Mouse (Mus musculus) erythroblast, adult 5-6 weeks (primary cell): ENCODE results near the gene Ephb4. TPM values are rescaled to one million over a fixed set of nuclear protein-coding genes. Genes with fewer than 3 reads are reported as not detected.

Experiments
- ATAC-seq: replicated peaks from 2 replicates; pipeline ENCODE4 v1.8.0; 2016; ENCODE audit warnings: moderate number of reproducible peaks, mild to moderate bottlenecking, moderate TSS enrichment, inconsistent platforms; ENCODE audit not compliant: poor library complexity, low FRiP score, severe bottlenecking
- total RNA-seq, 2 experiments: library from RNA; stranded (forward) in 1 of 2; stranded (reverse) in 1 of 2; fragments of 150-400 nt in 1 of 2; fragments of 200-764, 138-1000 nt in 1 of 2; gene quantifications; 2 replicates each; pipeline versions ENCODE4 v1.2.3 to v1.2.4; 2015 to 2017; ENCODE audit warnings: low replicate concordance in 2 of 2

Ephb4 gene
- total RNA-seq, 2 experiments from 2014 or later = not detected

GRCm38 (mm10) chr5:137414253-137414652 is 64.3 kb downstream of the Ephb4 start:
- no peak for ATAC-seq

DNA sequence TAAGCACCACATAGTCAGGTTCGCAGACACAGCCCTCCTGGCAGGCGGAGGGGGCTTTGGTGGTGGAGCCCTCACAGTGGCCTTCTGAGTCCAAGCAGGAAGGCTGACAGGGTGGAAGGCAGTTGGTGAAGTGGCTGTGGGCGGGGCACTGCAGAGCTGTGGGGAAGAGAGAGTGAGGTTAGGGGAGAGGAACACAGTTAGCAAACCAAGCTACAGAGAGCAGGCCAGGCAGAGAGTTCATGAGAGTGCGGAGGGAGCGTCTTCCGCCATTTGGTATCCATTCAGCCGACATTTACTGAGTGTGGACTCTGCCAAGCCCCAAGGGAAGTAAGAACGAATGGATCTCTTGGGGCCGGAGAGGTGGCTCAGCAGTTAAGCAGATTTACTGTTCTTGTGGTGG is 69.2 kb downstream of the Ephb4 start:
- no peak for ATAC-seq

- ATAC-seq = no peak
Measured at GRCm38 (mm10) chr5:137419841-137420240, 69.9 kb downstream of the Ephb4 start.

DNA sequence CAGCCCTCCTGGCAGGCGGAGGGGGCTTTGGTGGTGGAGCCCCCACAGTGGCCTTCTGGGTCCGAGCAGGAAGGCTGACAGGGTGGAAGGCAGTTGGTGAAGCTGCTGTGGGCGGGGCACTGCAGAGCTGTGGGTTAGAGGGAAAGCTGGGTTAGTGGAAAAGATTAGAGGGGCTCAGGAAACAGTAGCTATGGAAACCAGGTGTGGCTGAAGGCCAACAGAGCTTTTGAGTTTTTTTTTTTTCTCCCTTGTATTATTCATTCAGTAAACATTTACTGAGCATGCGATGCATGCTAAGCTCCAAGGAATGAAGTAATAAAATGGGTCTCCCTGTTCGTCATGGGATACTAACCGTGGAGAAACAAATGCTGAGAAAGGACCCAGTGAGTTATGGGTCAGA is 75.7 kb downstream of the Ephb4 start:
- ATAC-seq = no peak

Other genes starting within 250 kb of the Ephb4 start
- 128 and 178 TPM in 2 replicates for gene Trim56, start 233.9 kb upstream of the Ephb4 start, total RNA-seq (2015; ENCODE audit: low replicate concordance)
- 253 and 303 TPM in 2 replicates for gene Trim56, start 233.9 kb upstream of the Ephb4 start, total RNA-seq (2017; ENCODE audit: low replicate concordance)
- not detected in 2 replicates for gene Muc3, start 200.8 kb upstream of the Ephb4 start, total RNA-seq (2015; ENCODE audit: low replicate concordance)
- not detected in 2 replicates for gene Muc3, start 200.8 kb upstream of the Ephb4 start, total RNA-seq (2017; ENCODE audit: low replicate concordance)
- gene Muc3a, start 137.7 kb upstream of the Ephb4 start, total RNA-seq (2015; ENCODE audit: low replicate concordance) = 1.9 TPM in 1 of 2 replicates, not detected in the other
- not detected in 2 replicates for gene Muc3a, start 137.7 kb upstream of the Ephb4 start, total RNA-seq (2017; ENCODE audit: low replicate concordance)
- gene Ache, start 62.6 kb upstream of the Ephb4 start, total RNA-seq (2015; ENCODE audit: low replicate concordance) = 63.5 and 69.6 TPM in 2 replicates
- 55.2 and 63.8 TPM in 2 replicates for gene Ache, start 62.6 kb upstream of the Ephb4 start, total RNA-seq (2017; ENCODE audit: low replicate concordance)
- gene Ufsp1, start 55.5 kb upstream of the Ephb4 start, total RNA-seq (2015; ENCODE audit: low replicate concordance) = 19.0 and 21.7 TPM in 2 replicates
- gene Ufsp1, start 55.5 kb upstream of the Ephb4 start, total RNA-seq (2017; ENCODE audit: low replicate concordance) = 16.6 and 27.9 TPM in 2 replicates
- gene Srrt, start 42.4 kb upstream of the Ephb4 start, total RNA-seq (2015; ENCODE audit: low replicate concordance) = 85.7 and 166 TPM in 2 replicates
- 227 and 383 TPM in 2 replicates for gene Srrt, start 42.4 kb upstream of the Ephb4 start, total RNA-seq (2017; ENCODE audit: low replicate concordance)
- gene Trip6, start 35.7 kb upstream of the Ephb4 start, total RNA-seq (2015; ENCODE audit: low replicate concordance) = 0.96 and 2.1 TPM in 2 replicates
- 2.6 TPM in 1 of 2 replicates, not detected in the other for gene Trip6, start 35.7 kb upstream of the Ephb4 start, total RNA-seq (2017; ENCODE audit: low replicate concordance)
- 1.9 TPM in 2 replicates for gene Slc12a9, start 16.5 kb upstream of the Ephb4 start, total RNA-seq (2015; ENCODE audit: low replicate concordance)
- gene Slc12a9, start 16.5 kb upstream of the Ephb4 start, total RNA-seq (2017; ENCODE audit: low replicate concordance) = 0.43 and 0.98 TPM in 2 replicates
- not detected in 2 replicates for gene Zan, start 127.0 kb downstream of the Ephb4 start, total RNA-seq (2015; ENCODE audit: low replicate concordance)
- gene Zan, start 127.0 kb downstream of the Ephb4 start, total RNA-seq (2017; ENCODE audit: low replicate concordance) = not detected in 2 replicates
- gene Pop7, start 152.4 kb downstream of the Ephb4 start, total RNA-seq (2015; ENCODE audit: low replicate concordance) = 9.0 TPM in 1 of 2 replicates, not detected in the other
- 4.4 and 7.2 TPM in 2 replicates for gene Pop7, start 152.4 kb downstream of the Ephb4 start, total RNA-seq (2017; ENCODE audit: low replicate concordance)
- 5.6 and 6.1 TPM in 2 replicates for gene Gigyf1, start 168.4 kb downstream of the Ephb4 start, total RNA-seq (2015; ENCODE audit: low replicate concordance)
- gene Gigyf1, start 168.4 kb downstream of the Ephb4 start, total RNA-seq (2017; ENCODE audit: low replicate concordance) = 5.3 and 8.4 TPM in 2 replicates
- not detected in 2 replicates for gene Epo, start 183.1 kb downstream of the Ephb4 start, total RNA-seq (2015; ENCODE audit: low replicate concordance)
- gene Epo, start 183.1 kb downstream of the Ephb4 start, total RNA-seq (2017; ENCODE audit: low replicate concordance) = not detected in 2 replicates
- gene Gnb2, start 183.4 kb downstream of the Ephb4 start, total RNA-seq (2015; ENCODE audit: low replicate concordance) = 77.0 and 113 TPM in 2 replicates
- 94.2 and 96.3 TPM in 2 replicates for gene Gnb2, start 183.4 kb downstream of the Ephb4 start, total RNA-seq (2017; ENCODE audit: low replicate concordance)
- not detected in 2 replicates for gene Actl6b, start 203.4 kb downstream of the Ephb4 start, total RNA-seq (2015; ENCODE audit: low replicate concordance)
- gene Actl6b, start 203.4 kb downstream of the Ephb4 start, total RNA-seq (2017; ENCODE audit: low replicate concordance) = not detected in 2 replicates
- gene Tfr2, start 219.7 kb downstream of the Ephb4 start, total RNA-seq (2015; ENCODE audit: low replicate concordance) = 11.9 and 16.5 TPM in 2 replicates
- 11.8 and 13.7 TPM in 2 replicates for gene Tfr2, start 219.7 kb downstream of the Ephb4 start, total RNA-seq (2017; ENCODE audit: low replicate concordance)